Mouse (Mus musculus) neutrophil, adult 5-6 weeks (primary cell): Measurements from ENCODE around the gene Rapgef6. TPM values are rescaled to one million over a fixed set of nuclear protein-coding genes. Genes with fewer than 3 reads are reported as not detected.

Experiments used
- ATAC-seq: fragments of 151-379, 151-347 bp; 2 replicates; pipeline ENCODE4 v1.8.0; 2017; ENCODE audit warnings: mild to moderate bottlenecking, moderate TSS enrichment; ENCODE audit not compliant: insufficient number of reproducible peaks, poor library complexity, low FRiP score, severe bottlenecking; ENCODE audit errors: extremely low read depth
- total RNA-seq: library from RNA; stranded (forward); fragments of 200-1000 nt; gene quantifications from 2 replicates; pipeline ENCODE4 v1.2.3, GENCODE M21; 2017

Gene Rapgef6
- total RNA-seq, result 182 and 202 TPM in 2 replicates

DNA sequence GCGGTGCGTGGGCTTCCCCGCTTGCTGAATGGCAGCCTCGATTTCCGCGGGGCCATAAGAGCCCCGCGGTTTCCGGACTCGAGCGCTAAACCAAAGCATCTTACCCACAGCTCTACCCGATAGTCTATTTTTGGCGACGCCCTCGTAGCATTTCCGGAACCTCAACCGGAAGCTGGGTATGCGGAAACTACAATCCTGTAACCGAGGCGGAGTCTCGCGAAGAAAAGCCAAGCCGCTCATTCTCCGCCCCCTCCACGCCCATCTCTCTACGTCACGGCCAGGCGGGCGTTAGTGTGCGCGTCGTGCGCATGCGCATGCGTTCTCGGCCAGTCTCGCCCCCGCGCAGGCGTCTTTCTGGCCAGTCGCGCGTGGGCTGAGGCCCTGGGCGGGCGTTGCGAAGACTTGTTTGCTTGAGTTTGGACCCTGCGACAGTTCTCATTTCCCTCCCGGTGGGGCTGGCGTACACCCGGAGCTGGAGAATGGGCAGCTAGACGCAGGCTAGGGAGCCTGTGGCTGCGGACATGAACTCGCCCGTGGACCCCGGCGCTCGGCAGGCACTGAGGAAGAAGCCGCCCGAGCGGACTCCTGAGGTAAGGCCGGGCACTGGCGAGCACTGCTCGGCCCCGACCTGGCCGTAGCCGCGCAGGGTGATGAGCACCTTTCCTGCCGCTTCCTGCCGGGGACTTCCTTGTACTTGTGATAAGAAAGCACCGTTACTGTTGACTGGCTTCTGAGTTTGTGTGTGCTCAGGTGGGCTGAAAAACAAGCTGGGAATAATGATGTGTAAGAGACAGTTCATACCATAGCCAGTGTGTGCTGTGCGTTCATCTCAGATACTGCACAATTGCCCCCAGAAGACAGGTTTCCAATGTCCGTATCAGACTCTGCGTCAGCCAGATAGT, at the start of gene Rapgef6:
Rapgef6 (plus strand) TSS at position 319 of the 902 bp plus-strand sequence.
- ATAC-seq, result peak; percentile 95

- no peak for ATAC-seq
Measured at GRCm38 (mm10) chr11:54478414-54478813, 44.2 kb upstream of the Rapgef6 start.

- no peak for ATAC-seq
Measured at GRCm38 (mm10) chr11:54486041-54486440, 36.6 kb upstream of the Rapgef6 start.

GRCm38 (mm10) chr11:54491946-54492558, 30.6 kb upstream of the Rapgef6 start:
- no peak for ATAC-seq

DNA sequence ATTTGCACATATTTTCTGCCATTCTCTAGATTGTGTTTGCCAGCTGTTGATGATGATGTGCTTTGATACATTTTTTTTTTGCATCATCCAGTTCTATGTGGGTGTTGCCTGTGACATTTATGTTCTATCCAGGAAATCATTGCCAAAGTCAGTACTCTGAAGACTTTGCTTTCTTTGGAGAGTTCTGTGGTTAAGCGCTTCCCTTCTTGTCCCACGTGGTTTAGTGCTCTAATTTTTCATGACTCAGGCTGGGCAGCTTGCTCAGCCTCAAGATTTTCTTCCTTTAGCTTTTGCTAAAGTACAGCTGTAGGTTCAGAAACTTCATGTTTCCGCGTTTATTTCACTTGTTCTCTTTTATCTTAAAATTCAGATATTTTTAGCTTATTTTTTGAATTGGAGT, 30.1 kb upstream of the Rapgef6 start:
- 0 out of 2 replicates have a peak, but pooled peaks have one; percentile 41 for ATAC-seq

GRCm38 (mm10) chr11:54499838-54500237, 22.8 kb upstream of the Rapgef6 start:
- ATAC-seq, result no peak

DNA sequence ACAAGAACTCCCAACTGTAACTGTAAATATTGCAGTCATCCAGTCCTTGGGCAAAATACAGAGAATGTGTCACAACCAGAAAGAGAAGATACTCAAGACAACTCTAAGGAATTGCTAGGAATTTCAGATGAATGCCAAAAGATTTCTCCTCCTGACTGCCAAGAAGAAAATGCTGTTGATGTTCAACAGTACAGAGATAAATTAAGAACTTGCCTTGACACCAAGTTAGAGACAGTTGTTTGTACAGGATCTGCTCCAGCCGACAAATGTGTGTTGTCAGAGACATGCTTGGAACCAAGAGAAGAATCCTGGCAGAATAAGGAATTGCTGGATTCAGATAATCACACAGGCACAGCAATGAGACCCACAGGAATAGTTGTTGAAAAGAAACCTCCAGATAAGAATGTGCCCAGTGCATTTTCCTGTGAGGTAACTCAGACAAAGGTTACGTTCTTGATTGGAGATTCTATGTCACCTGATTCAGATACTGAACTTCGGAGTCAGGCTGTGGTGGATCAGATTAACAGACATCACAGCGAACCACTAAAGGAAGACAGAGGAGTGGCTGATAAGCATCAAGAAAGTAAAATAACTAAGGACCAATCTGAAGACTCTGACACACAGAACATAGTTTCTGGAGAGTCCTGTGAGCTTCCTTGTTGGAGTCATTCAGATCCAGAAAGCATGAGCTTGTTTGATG, 20.0 kb upstream of the Rapgef6 start:
- ATAC-seq, result no peak

DNA sequence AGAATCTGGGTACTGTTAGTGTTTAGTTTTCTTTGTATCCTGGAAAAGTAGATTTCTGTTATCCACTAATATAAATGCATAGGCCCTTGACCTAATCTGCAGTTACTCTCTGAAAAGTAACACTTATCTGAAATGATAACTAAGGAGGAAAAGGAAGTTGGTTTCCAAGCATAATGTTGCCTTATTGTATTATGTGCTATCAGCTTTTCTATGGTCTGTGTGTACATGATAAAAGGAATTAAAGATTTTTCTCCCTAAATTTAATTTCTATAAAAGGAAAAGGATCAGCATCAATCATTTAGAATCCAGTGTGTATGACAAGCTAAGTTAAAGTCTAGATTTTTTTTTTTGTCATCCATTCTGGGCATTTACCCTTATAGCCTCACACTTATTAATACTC, 9.1 kb upstream of the Rapgef6 start:
- no peak for ATAC-seq

GRCm38 (mm10) chr11:54521927-54522528, 619 bp upstream of the Rapgef6 start:
- no peak for ATAC-seq

DNA sequence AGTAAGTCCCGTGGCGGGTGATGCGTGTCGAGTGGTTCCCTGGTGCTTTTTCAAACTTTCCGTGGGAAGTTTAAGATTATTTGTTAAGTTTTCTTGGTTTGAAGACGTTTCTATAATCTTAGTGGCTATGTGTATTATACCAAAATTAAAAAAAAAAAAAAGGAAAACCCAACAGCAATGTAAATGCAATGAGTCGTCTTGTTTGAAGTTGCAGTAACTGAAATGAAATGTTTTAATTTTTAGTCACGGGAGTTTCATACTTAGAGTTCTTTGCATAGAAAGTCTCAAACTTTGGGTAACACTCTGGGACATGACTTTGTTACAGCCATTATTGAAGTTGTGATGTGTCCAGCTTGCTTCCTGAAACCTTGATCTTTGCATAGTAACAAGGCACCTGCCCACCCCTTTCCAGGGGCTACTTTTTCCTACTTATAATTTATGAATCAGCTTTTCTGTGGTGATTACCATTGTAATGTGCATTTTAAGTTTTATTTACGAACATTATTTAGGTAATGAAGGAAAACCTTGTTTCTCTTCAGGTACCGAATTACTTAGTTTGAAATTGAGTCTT, 869 bp downstream of the Rapgef6 start:
- no peak for ATAC-seq

GRCm38 (mm10) chr11:54528002-54528401, 5.4 kb downstream of the Rapgef6 start:
- ATAC-seq, result no peak

DNA sequence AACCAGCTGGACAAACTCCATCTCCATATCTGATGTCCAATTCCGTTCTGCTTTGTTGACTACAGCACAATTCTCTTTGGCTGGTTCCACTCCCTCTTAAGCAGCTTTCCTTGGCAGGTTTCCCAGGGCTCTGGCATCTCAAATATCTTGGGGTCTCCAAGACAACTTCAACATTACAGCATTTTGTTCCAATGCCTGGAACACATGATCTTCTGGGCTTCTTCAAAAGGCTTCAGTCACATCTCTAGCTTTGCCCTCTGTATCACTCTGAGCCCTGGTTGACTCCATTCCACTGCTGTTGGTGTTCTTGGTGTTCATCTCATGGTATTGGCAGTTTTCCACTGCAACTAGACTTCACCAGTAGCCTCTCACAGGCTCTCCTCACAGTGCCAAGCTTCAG, 7.7 kb downstream of the Rapgef6 start:
- no peak for ATAC-seq

DNA sequence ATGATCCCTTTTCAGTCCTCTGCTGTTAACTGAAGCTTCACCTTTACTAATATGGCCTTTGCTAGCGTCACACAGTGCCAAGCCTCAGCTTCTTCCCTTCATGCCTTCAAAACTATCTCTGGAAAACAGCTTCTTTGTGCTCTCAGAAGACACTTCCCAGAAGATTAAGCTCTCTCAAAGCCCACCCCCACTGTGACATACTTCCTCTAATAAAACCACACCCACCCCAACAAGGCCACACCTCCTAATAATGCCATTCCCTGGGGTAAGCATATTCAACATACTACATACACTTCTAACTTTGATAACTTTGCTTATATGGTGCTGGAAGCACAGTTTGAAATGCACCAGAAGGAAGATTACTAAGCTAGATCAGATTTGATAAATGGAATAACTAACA, 8.3 kb downstream of the Rapgef6 start:
- ATAC-seq, result no peak

DNA sequence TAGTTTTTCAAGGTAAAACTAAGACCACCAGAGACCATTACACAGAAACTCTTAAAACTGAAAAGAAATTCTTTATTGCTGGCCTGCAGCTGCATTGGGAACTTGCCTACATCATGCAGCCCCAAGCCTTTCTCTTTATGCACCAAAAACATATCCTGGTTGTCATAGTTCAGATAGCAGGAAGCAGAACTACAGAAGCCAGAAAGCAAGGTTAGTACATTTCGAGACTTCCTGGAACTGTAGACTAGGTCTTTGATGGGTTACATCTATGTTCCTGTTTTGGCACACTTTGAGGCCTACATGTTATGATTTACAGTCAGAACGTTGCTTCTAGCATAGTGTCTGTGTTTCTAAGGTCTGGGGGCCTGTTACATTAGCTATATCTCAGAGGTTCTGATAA, 11.2 kb downstream of the Rapgef6 start:
- ATAC-seq, result peak; percentile 77

DNA sequence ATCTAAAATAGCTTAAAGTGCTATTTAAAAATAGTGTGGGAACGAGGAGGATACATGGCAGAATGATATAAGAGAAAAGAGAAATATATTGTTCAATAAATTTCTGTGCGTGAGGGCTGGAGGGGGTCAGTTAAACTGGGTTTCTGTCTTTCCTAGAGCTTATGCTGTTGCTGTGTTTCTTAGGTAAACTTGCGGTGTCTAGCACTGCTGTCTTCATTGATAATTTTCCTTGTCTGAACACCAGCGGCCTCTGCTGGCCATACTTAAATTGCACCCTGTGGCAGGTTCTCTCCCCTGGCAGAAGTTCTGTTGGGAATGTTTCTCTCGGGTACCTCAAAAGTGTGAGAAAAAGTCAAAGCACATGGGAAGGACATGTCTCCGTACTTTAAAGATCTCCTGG, 12.2 kb downstream of the Rapgef6 start:
- ATAC-seq, result peak; percentile 88

DNA sequence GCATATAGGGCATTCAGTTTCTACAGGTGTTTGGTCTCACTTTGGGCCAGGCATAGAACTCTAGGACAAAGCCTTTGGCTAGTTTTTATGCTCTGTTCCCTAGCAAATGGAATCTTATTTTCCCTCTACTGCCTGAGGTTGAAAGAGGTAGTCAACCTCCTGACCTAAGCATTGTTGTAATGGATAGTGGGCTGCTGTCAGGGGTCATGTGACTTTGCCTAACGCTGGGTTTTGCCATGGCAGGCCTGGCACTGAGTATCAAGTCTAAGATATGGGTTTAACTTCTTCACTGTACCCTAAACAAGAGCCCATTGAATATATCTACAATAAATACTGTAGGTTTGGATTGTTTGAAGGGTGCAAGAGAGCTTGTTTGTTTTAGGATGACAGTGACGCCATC, 16.4 kb downstream of the Rapgef6 start:
- no peak for ATAC-seq

DNA sequence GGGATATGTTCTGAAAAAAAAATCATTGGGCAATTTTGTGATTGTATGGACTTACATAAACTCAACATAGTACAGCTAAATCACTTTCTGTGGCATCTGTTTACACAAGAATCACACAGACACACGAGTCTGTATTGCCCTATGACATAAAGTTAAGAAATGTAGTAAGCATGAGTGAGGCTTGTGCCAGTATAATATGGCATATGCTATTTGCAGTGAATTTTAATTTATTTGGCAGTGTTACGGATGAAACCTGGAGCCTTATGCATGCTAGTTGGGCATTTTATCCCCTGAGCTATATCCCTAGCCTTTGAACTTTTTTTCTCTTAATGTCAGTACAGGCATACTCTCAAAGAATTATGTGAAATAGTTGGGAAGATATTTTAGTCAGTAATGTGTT, 16.8 kb downstream of the Rapgef6 start:
- ATAC-seq, result no peak

- no peak for ATAC-seq
Measured at GRCm38 (mm10) chr11:54540328-54540727, 17.7 kb downstream of the Rapgef6 start.

DNA sequence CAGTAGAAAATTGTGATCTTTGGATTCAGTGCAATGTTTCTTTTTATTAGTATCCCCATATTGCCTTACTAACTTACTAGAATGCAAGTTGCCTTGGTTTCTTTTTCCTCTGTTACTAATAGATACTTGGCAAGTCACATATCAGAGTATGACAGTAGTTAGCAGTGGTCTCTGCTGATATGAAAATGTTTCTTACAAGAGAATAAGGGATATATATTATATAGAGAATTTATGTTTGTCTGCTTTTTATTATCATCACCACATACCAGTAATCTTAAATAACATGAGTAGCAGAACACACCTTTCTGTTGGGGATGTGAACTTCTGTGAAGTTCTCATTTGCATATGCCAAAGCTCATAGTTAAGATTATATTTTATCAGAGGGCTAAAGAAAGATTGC, 19.8 kb downstream of the Rapgef6 start:
- ATAC-seq, result no peak
